Mouse (Mus musculus): ENCODE measurements around the gene Timm50. TPM values are rescaled to one million over a fixed set of nuclear protein-coding genes. Genes with fewer than 3 reads are reported as not detected.

Timm50 gene
- polyA plus RNA-seq, 2 experiments = 98.1 to 138 TPM

GRCm38 (mm10) chr7:28265391-28265790 is 46.5 kb downstream of the Timm50 start:
- Histone ChIP-seq H3K4me2 (replicated peaks; ENCODE audit: low read depth, low read length, severe bottlenecking) (no peak overlapping the region), H3K27me3 (ENCODE audit: control insufficient read depth, insufficient read depth, low read length) (no peaks in the 10 kb centered on the region), H3K4me3 (replicated peaks; ENCODE audit: low read length) (no peak overlapping the region), H3K9me3 (ENCODE audit: control insufficient read depth, low read length) (no peaks in the 10 kb centered on the region), H3K36me3 (ENCODE audit: control insufficient read depth, insufficient read depth, low read length) (no peaks in the 10 kb centered on the region), H3K27ac (replicated peaks; ENCODE audit: low read depth, low read length) (no peak overlapping the region), H3K9ac (ENCODE audit: low read depth, low read length, severe bottlenecking) (no peak overlapping the region), H3K4me1 (ENCODE audit: control insufficient read depth, insufficient read depth, low read length) (0 out of 2 replicates have a peak, but pooled peaks cover 2% of the 10 kb centered on the region)
- DNase-seq (ENCODE audit: low spot score) (no peak), ATAC-seq (ENCODE audit: low FRiP score, low read depth) (no peak)
- 80% methylated on average over 13 of the region's 13 CpGs for WGBS
- TF ChIP-seq POLR2A (IDR thresholded peaks at IDR 0.05; ENCODE audit: borderline replicate concordance, extremely low read depth, insufficient read depth, insufficient read length) = no peak

- WGBS = 6% methylated on average over 15 of the region's 15 CpGs
- H3K9me3 ChIP-seq (ENCODE audit: control insufficient read depth, low read length) = no peaks in the 10 kb centered on the region
- H3K4me3 ChIP-seq (replicated peaks; ENCODE audit: low read length) = no peak overlapping the region
- H3K27ac ChIP-seq (replicated peaks; ENCODE audit: low read depth, low read length) = no peak overlapping the region
- H3K4me1 ChIP-seq (ENCODE audit: control insufficient read depth, insufficient read depth, low read length) = 0 out of 2 replicates have a peak, but pooled peaks cover 1% of the 10 kb centered on the region
- no peak for TF ChIP-seq POLR2A (IDR thresholded peaks at IDR 0.05; ENCODE audit: borderline replicate concordance, extremely low read depth, insufficient read depth, insufficient read length)
- H3K9ac ChIP-seq (ENCODE audit: low read depth, low read length, severe bottlenecking) = no peak overlapping the region
- H3K36me3 ChIP-seq (ENCODE audit: control insufficient read depth, insufficient read depth, low read length) = no peaks in the 10 kb centered on the region
- no peaks in the 10 kb centered on the region for H3K27me3 ChIP-seq (ENCODE audit: control insufficient read depth, insufficient read depth, low read length)
- H3K4me2 ChIP-seq (replicated peaks; ENCODE audit: low read depth, low read length, severe bottlenecking) = no peak overlapping the region
- peak; percentile 79 for DNase-seq (ENCODE audit: low spot score)
- ATAC-seq (ENCODE audit: low FRiP score, low read depth) = no peak
These were observed 48.1 kb downstream of the Timm50 start for GRCm38 (mm10) chr7:28263786-28264185.

- H3K36me3 ChIP-seq (ENCODE audit: control insufficient read depth, insufficient read depth, low read length) = no peaks in the 10 kb centered on the region
- WGBS = 40% methylated on average over 5 of the region's 5 CpGs
- no peak overlapping the region for H3K4me3 ChIP-seq (replicated peaks; ENCODE audit: low read length)
- no peak for TF ChIP-seq POLR2A (IDR thresholded peaks at IDR 0.05; ENCODE audit: borderline replicate concordance, extremely low read depth, insufficient read depth, insufficient read length)
- no peak for DNase-seq (ENCODE audit: low spot score)
- no peak overlapping the region for H3K9ac ChIP-seq (ENCODE audit: low read depth, low read length, severe bottlenecking)
- H3K4me1 ChIP-seq (ENCODE audit: control insufficient read depth, insufficient read depth, low read length) = no peaks in the 10 kb centered on the region
- no peak overlapping the region for H3K4me2 ChIP-seq (replicated peaks; ENCODE audit: low read depth, low read length, severe bottlenecking)
- H3K27me3 ChIP-seq (ENCODE audit: control insufficient read depth, insufficient read depth, low read length) = no peaks in the 10 kb centered on the region
- H3K9me3 ChIP-seq (ENCODE audit: control insufficient read depth, low read length) = no peaks in the 10 kb centered on the region
- ATAC-seq (ENCODE audit: low FRiP score, low read depth) = no peak
- H3K27ac ChIP-seq (replicated peaks; ENCODE audit: low read depth, low read length) = no peak overlapping the region
These were observed 49.0 kb downstream of the Timm50 start for GRCm38 (mm10) chr7:28262861-28263260.

Other genes with a start within 250 kb of the Timm50 start
- 0.35 and 0.63 TPM in 2 replicates for gene Fcgbp, start 240.8 kb downstream of the Timm50 start, polyA plus RNA-seq (2012; rRNA removed)
- 0.18 and 0.48 TPM in 2 replicates for gene Fcgbp, start 240.8 kb downstream of the Timm50 start, polyA plus RNA-seq (2014; fragmentation: Nextera tagmentation; extraction: Ambion mirVana)
- gene 9530053A07Rik, start 182.6 kb downstream of the Timm50 start, polyA plus RNA-seq (2012; rRNA removed) = not detected in 2 replicates
- not detected in 2 replicates for gene 9530053A07Rik, start 182.6 kb downstream of the Timm50 start, polyA plus RNA-seq (2014; fragmentation: Nextera tagmentation; extraction: Ambion mirVana)
- gene Fbl, start 142.4 kb downstream of the Timm50 start, polyA plus RNA-seq (2012; rRNA removed) = 238 and 299 TPM in 2 replicates
- gene Fbl, start 142.4 kb downstream of the Timm50 start, polyA plus RNA-seq (2014; fragmentation: Nextera tagmentation; extraction: Ambion mirVana) = 43.7 and 45.9 TPM in 2 replicates
- gene Dyrk1b, start 132.6 kb downstream of the Timm50 start, polyA plus RNA-seq (2012; rRNA removed) = 26.0 and 37.8 TPM in 2 replicates
- 13.8 and 15.7 TPM in 2 replicates for gene Dyrk1b, start 132.6 kb downstream of the Timm50 start, polyA plus RNA-seq (2014; fragmentation: Nextera tagmentation; extraction: Ambion mirVana)
- gene Eid2, start 44.2 kb downstream of the Timm50 start, polyA plus RNA-seq (2012; rRNA removed) = 33.0 and 35.0 TPM in 2 replicates
- 12.2 and 17.0 TPM in 2 replicates for gene Eid2, start 44.2 kb downstream of the Timm50 start, polyA plus RNA-seq (2014; fragmentation: Nextera tagmentation; extraction: Ambion mirVana)
- gene Eid2b, start 34.3 kb downstream of the Timm50 start, polyA plus RNA-seq (2012; rRNA removed) = 15.4 and 18.3 TPM in 2 replicates
- 14.3 and 14.9 TPM in 2 replicates for gene Eid2b, start 34.3 kb downstream of the Timm50 start, polyA plus RNA-seq (2014; fragmentation: Nextera tagmentation; extraction: Ambion mirVana)
- gene Selenov, start 20.9 kb downstream of the Timm50 start, polyA plus RNA-seq (2012; rRNA removed) = 0.55 and 0.74 TPM in 2 replicates
- gene Selenov, start 20.9 kb downstream of the Timm50 start, polyA plus RNA-seq (2014; fragmentation: Nextera tagmentation; extraction: Ambion mirVana) = 0.34 TPM in 1 of 2 replicates, not detected in the other
- 0.85 and 0.92 TPM in 2 replicates for gene Dll3, start 9.8 kb downstream of the Timm50 start, polyA plus RNA-seq (2012; rRNA removed)
- gene Dll3, start 9.8 kb downstream of the Timm50 start, polyA plus RNA-seq (2014; fragmentation: Nextera tagmentation; extraction: Ambion mirVana) = 0.83 and 0.84 TPM in 2 replicates
- 116 and 127 TPM in 2 replicates for gene Supt5, start 26.7 kb upstream of the Timm50 start, polyA plus RNA-seq (2012; rRNA removed)
- 76.2 and 84.4 TPM in 2 replicates for gene Supt5, start 26.7 kb upstream of the Timm50 start, polyA plus RNA-seq (2014; fragmentation: Nextera tagmentation; extraction: Ambion mirVana)
- 1,848 and 2,127 TPM in 2 replicates for gene Rps16, start 38.6 kb upstream of the Timm50 start, polyA plus RNA-seq (2012; rRNA removed)
- gene Rps16, start 38.6 kb upstream of the Timm50 start, polyA plus RNA-seq (2014; fragmentation: Nextera tagmentation; extraction: Ambion mirVana) = 1,280 and 1,345 TPM in 2 replicates
- 67.3 and 87.8 TPM in 2 replicates for gene Plekhg2, start 60.5 kb upstream of the Timm50 start, polyA plus RNA-seq (2012; rRNA removed)
- 59.0 and 69.1 TPM in 2 replicates for gene Plekhg2, start 60.5 kb upstream of the Timm50 start, polyA plus RNA-seq (2014; fragmentation: Nextera tagmentation; extraction: Ambion mirVana)
- 12.3 and 19.0 TPM in 2 replicates for gene Zfp36, start 68.2 kb upstream of the Timm50 start, polyA plus RNA-seq (2012; rRNA removed)
- 16.0 TPM in 2 replicates for gene Zfp36, start 68.2 kb upstream of the Timm50 start, polyA plus RNA-seq (2014; fragmentation: Nextera tagmentation; extraction: Ambion mirVana)
- gene Med29, start 80.6 kb upstream of the Timm50 start, polyA plus RNA-seq (2012; rRNA removed) = 47.5 and 61.6 TPM in 2 replicates
- 46.6 and 49.9 TPM in 2 replicates for gene Med29, start 80.6 kb upstream of the Timm50 start, polyA plus RNA-seq (2014; fragmentation: Nextera tagmentation; extraction: Ambion mirVana)
- gene Paf1, start 80.9 kb upstream of the Timm50 start, polyA plus RNA-seq (2012; rRNA removed) = 97.8 and 102 TPM in 2 replicates
- 54.2 and 63.1 TPM in 2 replicates for gene Paf1, start 80.9 kb upstream of the Timm50 start, polyA plus RNA-seq (2014; fragmentation: Nextera tagmentation; extraction: Ambion mirVana)
- gene Gmfg, start 125.4 kb upstream of the Timm50 start, polyA plus RNA-seq (2012; rRNA removed) = 7.0 and 12.7 TPM in 2 replicates
- 15.7 and 19.4 TPM in 2 replicates for gene Gmfg, start 125.4 kb upstream of the Timm50 start, polyA plus RNA-seq (2014; fragmentation: Nextera tagmentation; extraction: Ambion mirVana)
- 18.7 and 31.8 TPM in 2 replicates for gene Lrfn1, start 139.9 kb upstream of the Timm50 start, polyA plus RNA-seq (2012; rRNA removed)
- 5.9 and 7.6 TPM in 2 replicates for gene Lrfn1, start 139.9 kb upstream of the Timm50 start, polyA plus RNA-seq (2014; fragmentation: Nextera tagmentation; extraction: Ambion mirVana)
- not detected in 2 replicates for gene Ifnl2, start 198.4 kb upstream of the Timm50 start, polyA plus RNA-seq (2012; rRNA removed)
- not detected in 2 replicates for gene Ifnl2, start 198.4 kb upstream of the Timm50 start, polyA plus RNA-seq (2014; fragmentation: Nextera tagmentation; extraction: Ambion mirVana)
- gene Ifnl3, start 210.8 kb upstream of the Timm50 start, polyA plus RNA-seq (2012; rRNA removed) = not detected in 2 replicates
- not detected in 2 replicates for gene Ifnl3, start 210.8 kb upstream of the Timm50 start, polyA plus RNA-seq (2014; fragmentation: Nextera tagmentation; extraction: Ambion mirVana)
- gene Sycn, start 228.8 kb upstream of the Timm50 start, polyA plus RNA-seq (2012; rRNA removed) = 0.14 and 0.85 TPM in 2 replicates
- gene Sycn, start 228.8 kb upstream of the Timm50 start, polyA plus RNA-seq (2014; fragmentation: Nextera tagmentation; extraction: Ambion mirVana) = not detected in 2 replicates
- not detected in 2 replicates for gene Nccrp1, start 235.2 kb upstream of the Timm50 start, polyA plus RNA-seq (2012; rRNA removed)
- not detected in 2 replicates for gene Nccrp1, start 235.2 kb upstream of the Timm50 start, polyA plus RNA-seq (2014; fragmentation: Nextera tagmentation; extraction: Ambion mirVana)